Mouse (Mus musculus) CH12.LX (cell line): ENCODE data around the gene Rora. TPM values are rescaled to one million over a fixed set of nuclear protein-coding genes. Genes with fewer than 3 reads are reported as not detected.

Experiments
- DNase-seq: peaks from one replicate; pipeline ENCODE4 v3.0.0-alpha.2; 2013; ENCODE audit errors: extremely low read depth
- H3K27ac ChIP-seq: 2 replicates; pipeline ENCODE4 v1.5.1; 2012; ENCODE audit warnings: low read depth, mild to moderate bottlenecking, control low read depth, moderate library complexity; ENCODE audit not compliant: insufficient read depth
- H3K27me3 ChIP-seq: replicated peaks from 2 replicates; pipeline ENCODE3; 2012; ENCODE audit warnings: inconsistent platforms
- H3K36me3 ChIP-seq, 2 experiments: replicated peaks in 1 of 2; 2 replicates each; pipeline versions ENCODE3 to v1.6.1; 2012; ENCODE audit warnings: inconsistent platforms in 1 of 2, low read length in 1 of 2, mild to moderate bottlenecking in 1 of 2, mixed read lengths in 1 of 2, moderate library complexity in 1 of 2; ENCODE audit not compliant: control insufficient read depth in 1 of 2, insufficient read depth in 1 of 2
- H3K4me1 ChIP-seq, 2 experiments: 2 replicates each; pipeline ENCODE4 v1.6.1; 2012; ENCODE audit warnings: inconsistent platforms in 1 of 2, moderate library complexity in 1 of 2; ENCODE audit not compliant: insufficient read depth in 2 of 2, control insufficient read depth in 1 of 2
- H3K4me2 ChIP-seq: 2 replicates; pipeline ENCODE4 v1.6.1; 2012; ENCODE audit warnings: low read depth, mild to moderate bottlenecking, control low read depth; ENCODE audit not compliant: poor library complexity, insufficient read depth, severe bottlenecking
- H3K4me3 ChIP-seq, 3 experiments: fragments of 150-350 bp in 1 of 3; sonication (generic) in 1 of 3; replicated peaks in 1 of 3; 2 replicates each; pipeline versions ENCODE3 to v1.5.1; 2011 to 2012; ENCODE audit warnings: low read depth in 2 of 3, low read length in 2 of 3, mild to moderate bottlenecking in 2 of 3, moderate library complexity in 2 of 3, control low read depth in 1 of 3, improper control_type of control experiment in 1 of 3, inconsistent platforms in 1 of 3, mixed read lengths in 1 of 3; ENCODE audit not compliant: poor library complexity in 1 of 3
- H3K79me2 ChIP-seq: replicated peaks from 2 replicates; pipeline ENCODE4 v1.6.1; 2012; ENCODE audit warnings: mild to moderate bottlenecking, moderate library complexity; ENCODE audit not compliant: control insufficient read depth, poor library complexity, insufficient read depth, severe bottlenecking; ENCODE audit errors: extremely low read depth
- H3K9ac ChIP-seq: 2 replicates; pipeline ENCODE4 v1.6.1; 2012; ENCODE audit warnings: low read depth, mild to moderate bottlenecking, control low read depth, moderate library complexity; ENCODE audit not compliant: insufficient read depth
- H3K9me3 ChIP-seq: replicated peaks from 2 replicates; pipeline ENCODE3; 2012; ENCODE audit warnings: low read length, inconsistent platforms, mixed read lengths
- E2F4 ChIP-seq: IDR thresholded peaks from 2 replicates; pipeline ENCODE4 v1.6.1; 2011; ENCODE audit warnings: low read depth, low read length, improper control_type of control experiment; ENCODE audit not compliant: insufficient replicate concordance
- ELF1 ChIP-seq: IDR thresholded peaks from 2 replicates; pipeline ENCODE4 v1.6.1; 2014; ENCODE audit warnings: low read depth, mild to moderate bottlenecking, inconsistent platforms, low read length, improper control_type of control experiment
- EP300 ChIP-seq: IDR thresholded peaks from 2 replicates; pipeline ENCODE4 v1.6.1; 2011; ENCODE audit warnings: low read length, improper control_type of control experiment
- HCFC1 ChIP-seq: IDR thresholded peaks from 2 replicates; pipeline ENCODE4 v1.6.1; 2012; ENCODE audit warnings: low read depth, mild to moderate bottlenecking, inconsistent platforms, low read length, improper control_type of control experiment
- JUND ChIP-seq: conservative IDR thresholded peaks from 2 replicates; pipeline ENCODE4 v1.6.1; 2011; ENCODE audit warnings: low read depth, low read length, improper control_type of control experiment
- MAFK ChIP-seq: IDR thresholded peaks from 2 replicates; pipeline ENCODE4 v1.6.1; 2011; ENCODE audit warnings: low read length, improper control_type of control experiment; ENCODE audit not compliant: insufficient replicate concordance
- MAZ ChIP-seq: IDR thresholded peaks from 2 replicates; pipeline ENCODE4 v1.6.1; 2012; ENCODE audit warnings: low read depth, mild to moderate bottlenecking, inconsistent platforms, low read length, improper control_type of control experiment, moderate library complexity
- MYC ChIP-seq: IDR thresholded peaks from 2 replicates; pipeline ENCODE4 v1.6.1; 2011; ENCODE audit warnings: low read depth, mild to moderate bottlenecking, improper control_type of control experiment, low read length
- NELFE ChIP-seq: IDR thresholded peaks from 2 replicates; pipeline ENCODE4 v1.6.1; 2011; ENCODE audit warnings: low read depth, low read length, improper control_type of control experiment
- POLR2A ChIP-seq: IDR thresholded peaks from 2 replicates; pipeline ENCODE4 v1.6.1; 2011; ENCODE audit warnings: low read depth, mild to moderate bottlenecking, improper control_type of control experiment, low read length
- POLR2AphosphoS2 ChIP-seq: IDR thresholded peaks from 2 replicates; pipeline ENCODE4 v1.6.1; 2011; ENCODE audit warnings: low read depth, low read length, improper control_type of control experiment
- RCOR1 ChIP-seq: conservative IDR thresholded peaks from 2 replicates; pipeline ENCODE4 v1.6.1; 2012; ENCODE audit warnings: low read depth, mild to moderate bottlenecking, inconsistent platforms, low read length, improper control_type of control experiment
- SIN3A ChIP-seq: IDR thresholded peaks from 2 replicates; pipeline ENCODE4 v1.6.1; 2012; ENCODE audit warnings: low read length, improper control_type of control experiment, inconsistent platforms
- SMC3 ChIP-seq: IDR thresholded peaks from 2 replicates; pipeline ENCODE4 v1.6.1; 2011; ENCODE audit warnings: low read depth, low read length, improper control_type of control experiment
- USF1 ChIP-seq: IDR thresholded peaks from 2 replicates; pipeline ENCODE4 v1.6.1; 2014; ENCODE audit warnings: low read depth, mild to moderate bottlenecking, inconsistent platforms, low read length, improper control_type of control experiment
- USF2 ChIP-seq: conservative IDR thresholded peaks from 2 replicates; pipeline ENCODE4 v1.6.1; 2011; ENCODE audit warnings: low read depth, low read length, improper control_type of control experiment
- ZNF384 ChIP-seq: IDR thresholded peaks from 2 replicates; pipeline ENCODE4 v1.6.1; 2012; ENCODE audit warnings: low read depth, low read length, improper control_type of control experiment, inconsistent platforms
- dilution Hi-C: fragments of 300-500 bp; cut with MboI; formaldehyde crosslinking; loops from 2 replicates; pipeline ENCODE4 v1.14.3; 2020; ENCODE audit warnings: low sequenced_read_pairs; ENCODE audit not compliant: extremely low pct_unique_long_range_greater_than_20kb, extremely low pct_ligation_motif_present
- in situ Hi-C: fragments of 300-500 bp; cut with MboI; formaldehyde crosslinking; loops from 3 replicates; pipeline ENCODE4 v1.14.3; 2019; ENCODE audit warnings: low sequenced_read_pairs, low pct_ligation_motif_present, low pct_unique_long_range_greater_than_20kb, mixed read lengths
- polyA plus RNA-seq: library from polyadenylated mRNA; unstranded; fragments of >175 nt; gene quantifications from 2 replicates; pipeline ENCODE4 v1.2.1, GENCODE M21; 2012; ENCODE audit warnings: low read depth; ENCODE audit not compliant: insufficient read length
- total RNA-seq, 2 experiments: library from RNA; depleted of rRNA; stranded (reverse); fragments of 300-350 nt in 1 of 2; fragments of >200 nt in 1 of 2; gene quantifications; 2 replicates each; pipeline ENCODE4 v1.2.3; 2012 to 2014

The Rora gene
- total and polyA plus RNA-seq, 3 experiments, result 0.36 to 0.66 (median 0.64) TPM

DNA sequence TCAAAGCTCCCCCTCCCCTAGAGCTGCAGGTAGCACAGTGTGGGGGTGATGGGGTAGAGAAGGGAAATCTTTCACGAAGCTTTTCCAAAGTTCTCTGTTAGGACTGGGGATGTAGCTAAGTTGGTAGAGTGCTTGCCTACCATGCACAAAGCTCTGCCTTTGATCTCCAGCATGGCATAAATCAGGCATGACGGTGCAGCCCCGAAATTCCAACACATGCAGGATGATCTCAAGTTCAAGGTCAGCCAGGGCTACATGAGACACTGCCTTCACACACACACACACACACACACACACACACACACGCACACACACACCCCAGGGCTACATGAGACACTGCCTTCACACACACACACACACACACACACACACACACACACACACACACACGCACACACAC is 129.7 kb downstream of the Rora start (continued):
- no peak for TF ChIP-seq SIN3A

GRCm38 (mm10) chr9:68786614-68787293 is 133.2 kb downstream of the Rora start:
- Histone ChIP-seq H3K9ac (no peak overlapping the region), H3K79me2 (no peaks in the 10 kb centered on the region), H3K36me3 (no peaks in the 10 kb centered on the region), H3K4me1 (no peaks in the 10 kb centered on the region), H3K27ac (no peak overlapping the region), H3K9me3 (peaks cover 44% of the 10 kb centered on the region), H3K27me3 (no peaks in the 10 kb centered on the region), H3K4me3 (no peak overlapping the region), H3K4me2 (no peak overlapping the region)
- in situ Hi-C loops (no loop called here), dilution Hi-C loops (no loop called here)
- no peak for TF ChIP-seq ZNF384
- no peak for TF ChIP-seq USF2
- no peak for TF ChIP-seq RCOR1
- no peak for TF ChIP-seq SIN3A
- no peak for TF ChIP-seq EP300
- no peak for TF ChIP-seq POLR2A
- no peak for TF ChIP-seq USF1
- TF ChIP-seq NELFE, result no peak
- no peak for TF ChIP-seq JUND
- TF ChIP-seq MAFK, result no peak
- no peak for TF ChIP-seq E2F4
- no peak for TF ChIP-seq ELF1
- TF ChIP-seq SMC3, result no peak
- TF ChIP-seq MAZ, result no peak
- no peak for TF ChIP-seq HCFC1
- no peak for TF ChIP-seq POLR2AphosphoS2
- DNase-seq, result no peak

DNA sequence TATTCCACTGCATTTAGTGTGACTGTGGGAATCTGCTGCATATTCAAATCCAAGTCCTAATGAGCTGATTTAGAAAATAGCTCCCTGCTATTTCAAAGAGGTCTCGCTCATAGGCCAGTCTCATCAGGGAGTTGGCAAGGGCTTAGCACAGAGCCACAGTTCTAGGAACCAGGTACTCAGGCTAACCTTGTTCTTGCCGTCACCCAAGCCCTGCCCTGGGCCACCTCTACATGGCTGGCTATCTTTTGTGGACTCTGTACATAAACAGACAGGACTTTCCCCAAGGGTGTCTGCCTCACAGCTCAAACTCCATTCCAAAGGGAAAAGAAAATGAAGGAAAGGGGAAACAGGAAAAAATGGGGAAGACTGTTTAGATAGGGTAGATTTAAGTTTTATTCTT is 134.1 kb downstream of the Rora start:
- Histone ChIP-seq H3K9ac (no peak overlapping the region), H3K79me2 (no peaks in the 10 kb centered on the region), H3K4me3 (no peak overlapping the region), H3K4me2 (no peak overlapping the region), H3K4me1 (no peaks in the 10 kb centered on the region), H3K27me3 (no peaks in the 10 kb centered on the region), H3K36me3 (no peaks in the 10 kb centered on the region)
- dilution Hi-C loops, result no loop called here
- in situ Hi-C loops, result no loop called here
- DNase-seq, result no peak
- TF ChIP-seq ELF1 (no peak), MYC (no peak)
- TF ChIP-seq, all 38 proteins: peak for 0
- peaks cover 45% of the 10 kb centered on the region for H3K9me3 ChIP-seq
- no peak overlapping the region for H3K27ac ChIP-seq
